Mouse (Mus musculus) MEL (cell line): Measurements from ENCODE around the gene Marc1.

Experiments
- CHD1 ChIP-seq: IDR thresholded peaks from 2 replicates; pipeline ENCODE4 v1.6.1; 2012; ENCODE audit warnings: low read depth, mild to moderate bottlenecking, inconsistent platforms, low read length, improper control_type of control experiment
- CHD2 ChIP-seq: IDR thresholded peaks from 2 replicates; pipeline ENCODE4 v1.6.1; 2011; ENCODE audit warnings: low read length, improper control_type of control experiment
- CTCF ChIP-seq, 3 experiments: IDR thresholded peaks in 2 of 3; conservative IDR thresholded peaks in 1 of 3; 2 replicates each; pipeline ENCODE4 v1.5.1; 2011 to 2012; ENCODE audit warnings: low read length in 3 of 3, low read depth in 2 of 3, mild to moderate bottlenecking in 2 of 3, improper control_type of control experiment in 1 of 3, inconsistent platforms in 1 of 3, mixed read lengths in 1 of 3, moderate library complexity in 1 of 3; ENCODE audit not compliant: control insufficient read depth in 1 of 3, insufficient read depth in 1 of 3, poor library complexity in 1 of 3, severe bottlenecking in 1 of 3
- EP300 ChIP-seq, 2 experiments: IDR thresholded peaks; 2 replicates each; pipeline ENCODE4 v1.6.1; 2011; ENCODE audit warnings: improper control_type of control experiment in 2 of 2, low read length in 2 of 2, low read depth in 1 of 2, mild to moderate bottlenecking in 1 of 2
- GABPA ChIP-seq: IDR thresholded peaks from 2 replicates; pipeline ENCODE4 v1.6.1; 2012; ENCODE audit warnings: low read depth, mild to moderate bottlenecking, inconsistent platforms, low read length, improper control_type of control experiment, moderate library complexity
- KAT2A ChIP-seq: conservative IDR thresholded peaks from 2 replicates; pipeline ENCODE4 v1.6.1; 2012; ENCODE audit warnings: low read depth, low read length, improper control_type of control experiment, inconsistent platforms
- POLR2A ChIP-seq, 2 experiments: IDR thresholded peaks; 2 replicates each; pipeline ENCODE4 v1.6.1; 2011 to 2012; ENCODE audit warnings: low read length in 2 of 2, mild to moderate bottlenecking in 2 of 2, control low read depth in 1 of 2, improper control_type of control experiment in 1 of 2, low read depth in 1 of 2, moderate library complexity in 1 of 2; ENCODE audit not compliant: control insufficient read depth in 1 of 2, insufficient read depth in 1 of 2, poor library complexity in 1 of 2
- TBP ChIP-seq: IDR thresholded peaks from 2 replicates; pipeline ENCODE4 v1.8.0; 2011; ENCODE audit warnings: low read depth, low read length, improper control_type of control experiment
- TCF12 ChIP-seq: IDR thresholded peaks from 2 replicates; pipeline ENCODE4 v1.6.1; 2014; ENCODE audit warnings: low read depth, mild to moderate bottlenecking, inconsistent platforms, low read length, improper control_type of control experiment, moderate library complexity
- UBTF ChIP-seq: IDR thresholded peaks from 2 replicates; pipeline ENCODE4 v1.6.1; 2012; ENCODE audit warnings: low read depth, mild to moderate bottlenecking, inconsistent platforms, low read length, improper control_type of control experiment, moderate library complexity, borderline replicate concordance; ENCODE audit not compliant: insufficient read depth
- USF2 ChIP-seq, 2 experiments: IDR thresholded peaks; 2 replicates each; pipeline ENCODE4 v1.6.1; 2011 to 2012; ENCODE audit warnings: improper control_type of control experiment in 2 of 2, low read length in 2 of 2, borderline replicate concordance in 1 of 2, inconsistent platforms in 1 of 2, low read depth in 1 of 2, mild to moderate bottlenecking in 1 of 2; ENCODE audit not compliant: insufficient read depth in 1 of 2

GRCm38 (mm10) chr1:184771891-184772249 is 39.2 kb downstream of the Marc1 start:
- TF ChIP-seq EP300 (IDR thresholded peaks at IDR 0.05; ENCODE audit: low read depth in 1 of 2, low read length in 2 of 2): no peak
- no peak for TF ChIP-seq UBTF
- no peak for TF ChIP-seq CTCF (IDR thresholded peaks at IDR 0.05 in 2 of 3, conservative IDR thresholded peaks at IDR 0.05 in 1 of 3; ENCODE audit: control insufficient read depth in 1 of 3, insufficient read depth in 1 of 3, low read depth in 2 of 3, low read length in 3 of 3, poor library complexity in 1 of 3, severe bottlenecking in 1 of 3)
- TF ChIP-seq USF2 (IDR thresholded peaks at IDR 0.05; ENCODE audit: borderline replicate concordance in 1 of 2, insufficient read depth in 1 of 2, low read depth in 1 of 2, low read length in 2 of 2): no peak
- no peak for TF ChIP-seq TCF12
- TF ChIP-seq CHD1: no peak
- TF ChIP-seq POLR2A (IDR thresholded peaks at IDR 0.05; ENCODE audit: control insufficient read depth in 1 of 2, insufficient read depth in 1 of 2, low read depth in 1 of 2, low read length in 2 of 2, poor library complexity in 1 of 2): no peak
- no peak for TF ChIP-seq KAT2A
- TF ChIP-seq CHD2: no peak
- TF ChIP-seq TBP: no peak
- no peak for TF ChIP-seq GABPA
